Mouse (Mus musculus): ENCODE results near the gene Ripply3.

- TF ChIP-seq MEF2A (IDR thresholded peaks at IDR 0.05; ENCODE audit: borderline replicate concordance, low read depth, low read length) (no peak), POLR2A (IDR thresholded peaks at IDR 0.05; ENCODE audit: low read depth, low read length) (no peak), CTCF (conservative IDR thresholded peaks at IDR 0.05 in 1 of 2, IDR thresholded peaks at IDR 0.05 in 1 of 2; ENCODE audit: low read depth in 2 of 2, low read length in 2 of 2) (no peak)
Measured at GRCm38 (mm10) chr16:94315215-94315614, 13.0 kb upstream of the Ripply3 start.

All from CH12.LX (cell line).